Mouse (Mus musculus): ENCODE results near the gene Slc25a22. TPM values are rescaled to one million over a fixed set of nuclear protein-coding genes. Genes with fewer than 3 reads are reported as not detected.

The Slc25a22 gene
- polyA plus RNA-seq, 1 experiment from 2014 or later = 30.8 TPM

- WGBS = 75% methylated on average over 15 of the region's 15 CpGs
- peaks cover 45% of the 10 kb centered on the region for H3K36me3 ChIP-seq
- peaks cover 68% of the 10 kb centered on the region for H3K4me1 ChIP-seq
- H3K4me3 ChIP-seq = peak overlapping the region; percentile 63
- no peaks in the 10 kb centered on the region for H3K9me3 ChIP-seq
- no peaks in the 10 kb centered on the region for H3K27me3 ChIP-seq (ENCODE audit: insufficient read depth, poor library complexity, severe bottlenecking)
- DNase-seq (ENCODE audit: low spot score) = no peak
- H3K27ac ChIP-seq = peak overlapping the region; percentile 77
Measured at GRCm38 (mm10) chr7:141433517-141434400, 3.9 kb downstream of the Slc25a22 start.

GRCm38 (mm10) chr7:141432741-141433516 is 4.8 kb downstream of the Slc25a22 start:
- WGBS = 89% methylated on average over 6 of the region's 6 CpGs
- Histone ChIP-seq H3K27ac (no peak overlapping the region), H3K4me3 (no peak overlapping the region), H3K9me3 (no peaks in the 10 kb centered on the region), H3K36me3 (peaks cover 37% of the 10 kb centered on the region), H3K4me1 (peaks cover 76% of the 10 kb centered on the region), H3K27me3 (ENCODE audit: insufficient read depth, poor library complexity, severe bottlenecking) (no peaks in the 10 kb centered on the region)
- no peak for DNase-seq (ENCODE audit: low spot score)

DNA sequence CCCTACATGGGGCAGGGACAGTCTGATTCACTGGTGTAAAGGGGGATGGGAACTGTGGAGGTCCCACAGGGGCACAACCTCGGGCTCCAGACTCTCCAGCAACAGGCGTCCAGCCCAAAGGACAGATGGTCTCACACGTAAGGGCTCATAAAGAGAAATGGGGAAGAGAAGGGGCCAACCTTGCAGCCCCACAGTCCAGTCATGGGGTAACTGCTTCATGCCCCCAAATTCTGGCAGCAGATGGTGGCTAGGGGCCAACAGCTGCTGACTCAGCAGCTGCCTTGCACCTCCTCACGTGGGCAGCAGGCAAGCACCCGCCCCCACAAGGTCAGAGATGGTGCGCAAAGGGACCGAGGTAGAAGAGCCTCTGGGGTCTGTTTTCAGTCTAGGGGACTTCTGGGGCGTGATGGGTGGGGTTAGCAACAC is 5.5 kb downstream of the Slc25a22 start:
- WGBS = 88% methylated on average over 8 of the region's 8 CpGs
- Histone ChIP-seq H3K4me1 (peaks cover 78% of the 10 kb centered on the region), H3K36me3 (peaks cover 37% of the 10 kb centered on the region), H3K27me3 (ENCODE audit: insufficient read depth, poor library complexity, severe bottlenecking) (0 out of 2 replicates have a peak, but pooled peaks cover 5% of the 10 kb centered on the region), H3K27ac (no peak overlapping the region), H3K4me3 (no peak overlapping the region), H3K9me3 (no peaks in the 10 kb centered on the region)
- no peak for DNase-seq (ENCODE audit: low spot score)

GRCm38 (mm10) chr7:141431434-141432185 is 6.1 kb downstream of the Slc25a22 start:
- no peaks in the 10 kb centered on the region for H3K9me3 ChIP-seq
- peaks cover 80% of the 10 kb centered on the region for H3K4me1 ChIP-seq
- no peak for DNase-seq (ENCODE audit: low spot score)
- no peak overlapping the region for H3K27ac ChIP-seq
- 92% methylated on average over 19 of the region's 19 CpGs for WGBS
- H3K27me3 ChIP-seq (ENCODE audit: insufficient read depth, poor library complexity, severe bottlenecking) = 0 out of 2 replicates have a peak, but pooled peaks cover 5% of the 10 kb centered on the region
- H3K36me3 ChIP-seq = peaks cover 37% of the 10 kb centered on the region
- H3K4me3 ChIP-seq = no peak overlapping the region

DNA sequence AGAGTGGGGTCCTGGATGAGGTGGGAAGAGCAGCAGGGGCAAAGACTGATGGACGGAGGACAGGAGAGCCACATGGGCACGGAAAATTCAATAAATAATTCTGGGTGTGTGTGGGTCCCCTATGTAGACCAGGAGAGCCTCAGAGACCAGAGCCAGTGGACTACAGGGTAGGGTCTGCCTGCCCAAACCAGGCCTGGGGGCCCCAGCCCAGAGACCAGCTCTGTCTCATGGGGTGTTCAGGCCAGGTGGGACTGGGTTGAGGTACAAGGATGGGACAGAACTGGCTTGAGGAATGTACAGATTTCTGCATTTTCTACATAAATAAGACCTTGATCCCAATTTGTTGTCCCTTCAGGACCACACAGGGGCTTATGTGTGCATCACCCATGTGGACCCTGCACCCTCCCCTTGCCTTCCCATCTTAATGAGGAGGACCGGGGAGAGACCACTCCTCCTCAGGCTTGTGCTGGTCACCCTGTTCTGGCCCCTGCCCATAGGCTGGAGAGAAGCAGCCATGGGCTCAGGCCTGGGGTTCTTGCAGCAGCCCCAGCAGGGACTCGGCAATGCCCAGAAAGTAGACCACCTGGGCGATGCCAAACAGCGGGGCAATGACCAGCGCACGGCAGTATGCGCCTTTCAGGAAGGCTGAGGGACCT is 7.0 kb downstream of the Slc25a22 start:
- peak overlapping the region; percentile 84 for H3K27ac ChIP-seq
- no peak overlapping the region for H3K4me3 ChIP-seq
- WGBS = 94% methylated on average over 9 of the region's 9 CpGs
- 0 out of 2 replicates have a peak, but pooled peaks cover 5% of the 10 kb centered on the region for H3K27me3 ChIP-seq (ENCODE audit: insufficient read depth, poor library complexity, severe bottlenecking)
- no peak for DNase-seq (ENCODE audit: low spot score)
- no peaks in the 10 kb centered on the region for H3K9me3 ChIP-seq
- peaks cover 74% of the 10 kb centered on the region for H3K4me1 ChIP-seq
- peaks cover 37% of the 10 kb centered on the region for H3K36me3 ChIP-seq

GRCm38 (mm10) chr7:141429840-141430584 is 7.7 kb downstream of the Slc25a22 start:
- peak overlapping the region; percentile 84 for H3K27ac ChIP-seq
- no peaks in the 10 kb centered on the region for H3K9me3 ChIP-seq
- DNase-seq (ENCODE audit: low spot score) = no peak
- H3K4me3 ChIP-seq = peak overlapping the region; percentile 51
- H3K4me1 ChIP-seq = peaks cover 67% of the 10 kb centered on the region
- peaks cover 37% of the 10 kb centered on the region for H3K36me3 ChIP-seq
- WGBS = 53% methylated on average over 9 of the region's 9 CpGs
- 0 out of 2 replicates have a peak, but pooled peaks cover 5% of the 10 kb centered on the region for H3K27me3 ChIP-seq (ENCODE audit: insufficient read depth, poor library complexity, severe bottlenecking)

GRCm38 (mm10) chr7:141429310-141429709 is 8.4 kb downstream of the Slc25a22 start, which contains the start of gene Cend1:
Gene Cend1 (minus strand): TSS chr7:141429491.
- Histone ChIP-seq H3K4me3 (peak within 1 kb of the TSS; percentile 51), H3K36me3 (peaks cover 37% of the 10 kb centered on the region), H3K4me1 (peaks cover 60% of the 10 kb centered on the region), H3K9me3 (no peaks in the 10 kb centered on the region), H3K27ac (peak within 1 kb of the TSS; percentile 84), H3K27me3 (ENCODE audit: insufficient read depth, poor library complexity, severe bottlenecking) (0 out of 2 replicates have a peak, but pooled peaks cover 5% of the 10 kb centered on the region)
- WGBS = 3% methylated on average over 19 of the region's 19 CpGs
- peak; percentile 90 for DNase-seq (ENCODE audit: low spot score)

GRCm38 (mm10) chr7:141428701-141429100 is 9.0 kb downstream of the Slc25a22 start:
- Histone ChIP-seq H3K4me1 (peaks cover 54% of the 10 kb centered on the region), H3K27me3 (ENCODE audit: insufficient read depth, poor library complexity, severe bottlenecking) (0 out of 2 replicates have a peak, but pooled peaks cover 5% of the 10 kb centered on the region), H3K9me3 (no peaks in the 10 kb centered on the region), H3K27ac (peak overlapping the region; percentile 84), H3K36me3 (peaks cover 35% of the 10 kb centered on the region), H3K4me3 (peak overlapping the region; percentile 51)
- DNase-seq (ENCODE audit: low spot score) = no peak
- WGBS = 52% methylated on average over 5 of the region's 5 CpGs

- no peaks in the 10 kb centered on the region for H3K9me3 ChIP-seq
- H3K27me3 ChIP-seq (ENCODE audit: insufficient read depth, poor library complexity, severe bottlenecking) = 0 out of 2 replicates have a peak, but pooled peaks cover 5% of the 10 kb centered on the region
- H3K4me1 ChIP-seq = peaks cover 44% of the 10 kb centered on the region
- no peak overlapping the region for H3K4me3 ChIP-seq
- 68% methylated on average over 12 of the region's 12 CpGs for WGBS
- DNase-seq (ENCODE audit: low spot score) = no peak
- no peak overlapping the region for H3K27ac ChIP-seq
- H3K36me3 ChIP-seq = peaks cover 19% of the 10 kb centered on the region
Measured at GRCm38 (mm10) chr7:141426948-141427730, 10.6 kb downstream of the Slc25a22 start.

- no peak overlapping the region for H3K4me3 ChIP-seq
- H3K4me1 ChIP-seq = peaks cover 22% of the 10 kb centered on the region
- WGBS = 65% methylated on average over 4 of the region's 4 CpGs
- no peak overlapping the region for H3K27ac ChIP-seq
- H3K9me3 ChIP-seq = no peaks in the 10 kb centered on the region
- DNase-seq (ENCODE audit: low spot score) = no peak
- H3K27me3 ChIP-seq (ENCODE audit: insufficient read depth, poor library complexity, severe bottlenecking) = 0 out of 2 replicates have a peak, but pooled peaks cover 5% of the 10 kb centered on the region
- H3K36me3 ChIP-seq = no peaks in the 10 kb centered on the region
Measured at GRCm38 (mm10) chr7:141423811-141424210, 13.9 kb downstream of the Slc25a22 start.
